Mouse (Mus musculus) G1E (cell line): ENCODE measurements around the gene Cad. TPM values are rescaled to one million over a fixed set of nuclear protein-coding genes. Genes with fewer than 3 reads are reported as not detected.

ENCODE experiments used
- ATAC-seq: 2 replicates; pipeline ENCODE4 v1.8.0; 2016; ENCODE audit warnings: mild to moderate bottlenecking; ENCODE audit not compliant: insufficient number of reproducible peaks, poor library complexity, low FRiP score, severe bottlenecking; ENCODE audit errors: extremely low read depth
- DNase-seq: peaks from one replicate; pipeline ENCODE4 v3.0.0; 2012; ENCODE audit warnings: low spot score
- H3K27me3 ChIP-seq: 2 replicates; pipeline ENCODE4 v1.6.1; 2012; ENCODE audit warnings: mild to moderate bottlenecking, low read length, inconsistent platforms; ENCODE audit not compliant: insufficient read depth
- H3K36me3 ChIP-seq: replicated peaks from 2 replicates; pipeline ENCODE3; 2012; ENCODE audit warnings: mild to moderate bottlenecking, inconsistent platforms
- H3K4me1 ChIP-seq: 2 replicates; pipeline ENCODE4 v1.6.1; 2012; ENCODE audit warnings: low read depth, low read length, inconsistent platforms, mixed read lengths; ENCODE audit not compliant: insufficient read depth
- H3K4me3 ChIP-seq: 2 replicates; pipeline ENCODE4 v1.5.1; 2012; ENCODE audit warnings: low read depth, mild to moderate bottlenecking, inconsistent platforms, low read length, moderate library complexity, mixed read lengths
- H3K9me3 ChIP-seq: replicated peaks from 2 replicates; pipeline ENCODE4 v1.6.1; 2012; ENCODE audit warnings: inconsistent platforms
- CTCF ChIP-seq: IDR thresholded peaks from 2 replicates; pipeline ENCODE4 v1.5.1; 2012; ENCODE audit warnings: low read depth, low read length, inconsistent platforms, mixed read lengths
- GATA1 ChIP-seq: IDR thresholded peaks from 2 replicates; pipeline ENCODE4 v1.6.1; 2012; ENCODE audit warnings: borderline replicate concordance, low read length, inconsistent platforms, mixed read lengths
- GATA2 ChIP-seq: IDR thresholded peaks from 2 replicates; pipeline ENCODE4 v1.6.1; 2012; ENCODE audit warnings: low read depth, low read length, inconsistent platforms, borderline replicate concordance
- POLR2AphosphoS5 ChIP-seq: IDR thresholded peaks from 2 replicates; pipeline ENCODE4 v1.6.1; 2012; ENCODE audit warnings: low read depth, low read length, inconsistent platforms; ENCODE audit not compliant: insufficient replicate concordance
- TAL1 ChIP-seq: conservative IDR thresholded peaks from 2 replicates; pipeline ENCODE4 v1.6.1; 2012; ENCODE audit warnings: low read depth, low read length, inconsistent platforms, mixed read lengths
- polyA plus RNA-seq: library from polyadenylated mRNA; stranded (reverse); fragments of >175 nt; gene quantifications from 2 replicates; pipeline ENCODE4 v1.2.3, GENCODE M21; 2012
- total RNA-seq, 2 experiments: library from RNA; stranded (forward) in 1 of 2; stranded (reverse) in 1 of 2; fragments of 200-1000 nt in 1 of 2; fragments of >200 nt in 1 of 2; fragmentation: Nextera tagmentation in 1 of 2; gene quantifications; 2 replicates each; pipeline ENCODE4 v1.2.3; 2014 to 2017

Gene Cad
- total and polyA plus RNA-seq, 3 experiments = 20.2 to 426 (median 87.7) TPM

GRCm38 (mm10) chr5:31116912-31117311, 62.3 kb downstream of the Cad start:
- no peak for TF ChIP-seq TAL1
- TF ChIP-seq GATA2 = no peak
- TF ChIP-seq GATA1 = no peak
- no peak for TF ChIP-seq POLR2AphosphoS5
- no peak for TF ChIP-seq CTCF
- Histone ChIP-seq H3K4me3 (no peak overlapping the region), H3K4me1 (no peaks in the 10 kb centered on the region), H3K9me3 (no peaks in the 10 kb centered on the region), H3K36me3 (no peaks in the 10 kb centered on the region), H3K27me3 (peaks cover 25% of the 10 kb centered on the region)
- ATAC-seq = no peak
- no peak for DNase-seq

GRCm38 (mm10) chr5:31121111-31121510, 66.5 kb downstream of the Cad start:
- Histone ChIP-seq H3K36me3 (no peaks in the 10 kb centered on the region), H3K4me3 (no peak overlapping the region), H3K4me1 (no peaks in the 10 kb centered on the region), H3K9me3 (no peaks in the 10 kb centered on the region), H3K27me3 (peaks cover 34% of the 10 kb centered on the region)
- DNase-seq = no peak
- no peak for ATAC-seq
- TF ChIP-seq TAL1 (no peak), GATA2 (no peak), CTCF (no peak), GATA1 (no peak), POLR2AphosphoS5 (no peak)

- no peak overlapping the region for H3K4me3 ChIP-seq
- TF ChIP-seq TAL1 (no peak), POLR2AphosphoS5 (no peak), GATA1 (no peak), CTCF (no peak), GATA2 (no peak)
- H3K9me3 ChIP-seq = no peaks in the 10 kb centered on the region
- no peak for ATAC-seq
- no peak for DNase-seq
- peaks cover 22% of the 10 kb centered on the region; the same call in 1 of the 2 replicates for H3K27me3 ChIP-seq
- no peaks in the 10 kb centered on the region for H3K4me1 ChIP-seq
- H3K36me3 ChIP-seq = no peaks in the 10 kb centered on the region
These were observed 68.9 kb downstream of the Cad start for GRCm38 (mm10) chr5:31123481-31123880.

GRCm38 (mm10) chr5:31126050-31126449, 71.5 kb downstream of the Cad start:
- ATAC-seq = no peak
- H3K4me3 ChIP-seq = no peak overlapping the region
- H3K36me3 ChIP-seq = no peaks in the 10 kb centered on the region
- TF ChIP-seq GATA2 (no peak), POLR2AphosphoS5 (no peak), TAL1 (no peak), GATA1 (no peak), CTCF (no peak)
- DNase-seq = no peak
- no peaks in the 10 kb centered on the region for H3K4me1 ChIP-seq
- peaks cover 27% of the 10 kb centered on the region for H3K27me3 ChIP-seq
- no peaks in the 10 kb centered on the region for H3K9me3 ChIP-seq

Other genes with a start within 250 kb of the Cad start
Only the 20 nearest of the 28 such genes appear.
- 31.2 and 48.5 TPM in 2 replicates for gene Agbl5, start 166.1 kb upstream of the Cad start, total RNA-seq (2014; fragmentation: Nextera tagmentation)
- 9.9 and 13.0 TPM in 2 replicates for gene Agbl5, start 166.1 kb upstream of the Cad start, total RNA-seq (2017)
- gene Agbl5, start 166.1 kb upstream of the Cad start, polyA plus RNA-seq = 65.8 and 85.9 TPM in 2 replicates
- gene Ost4, start 147.0 kb upstream of the Cad start, total RNA-seq (2014; fragmentation: Nextera tagmentation) = 309 and 472 TPM in 2 replicates
- gene Ost4, start 147.0 kb upstream of the Cad start, total RNA-seq (2017) = 346 and 348 TPM in 2 replicates
- gene Ost4, start 147.0 kb upstream of the Cad start, polyA plus RNA-seq = 70.6 and 80.1 TPM in 2 replicates
- 0.38 TPM in 1 of 2 replicates, not detected in the other for gene Emilin1, start 141.4 kb upstream of the Cad start, total RNA-seq (2014; fragmentation: Nextera tagmentation)
- 1.0 and 2.6 TPM in 2 replicates for gene Emilin1, start 141.4 kb upstream of the Cad start, total RNA-seq (2017)
- gene Emilin1, start 141.4 kb upstream of the Cad start, polyA plus RNA-seq = 1.2 and 1.3 TPM in 2 replicates
- 22.7 and 29.8 TPM in 2 replicates for gene Khk, start 133.3 kb upstream of the Cad start, total RNA-seq (2014; fragmentation: Nextera tagmentation)
- 43.4 TPM in 2 replicates for gene Khk, start 133.3 kb upstream of the Cad start, total RNA-seq (2017)
- gene Khk, start 133.3 kb upstream of the Cad start, polyA plus RNA-seq = 17.3 and 20.2 TPM in 2 replicates
- gene Cgref1, start 109.2 kb upstream of the Cad start, total RNA-seq (2014; fragmentation: Nextera tagmentation) = not detected in 2 replicates
- 0.33 TPM in 1 of 2 replicates, not detected in the other for gene Cgref1, start 109.2 kb upstream of the Cad start, total RNA-seq (2017)
- gene Cgref1, start 109.2 kb upstream of the Cad start, polyA plus RNA-seq = not detected in 2 replicates
- 50.3 and 82.7 TPM in 2 replicates for gene Preb, start 94.4 kb upstream of the Cad start, total RNA-seq (2014; fragmentation: Nextera tagmentation)
- gene Preb, start 94.4 kb upstream of the Cad start, total RNA-seq (2017) = 35.4 and 42.5 TPM in 2 replicates
- gene Preb, start 94.4 kb upstream of the Cad start, polyA plus RNA-seq = 48.9 and 74.7 TPM in 2 replicates
- not detected in 2 replicates for gene Tcf23, start 86.1 kb upstream of the Cad start, total RNA-seq (2014; fragmentation: Nextera tagmentation)
- 0.12 TPM in 1 of 2 replicates, not detected in the other for gene Tcf23, start 86.1 kb upstream of the Cad start, total RNA-seq (2017)
- gene Tcf23, start 86.1 kb upstream of the Cad start, polyA plus RNA-seq = not detected in 2 replicates
- gene Atraid, start 6.5 kb upstream of the Cad start, total RNA-seq (2014; fragmentation: Nextera tagmentation) = 81.9 and 89.6 TPM in 2 replicates
- gene Atraid, start 6.5 kb upstream of the Cad start, total RNA-seq (2017) = 50.0 and 54.0 TPM in 2 replicates
- 11.6 and 15.6 TPM in 2 replicates for gene Atraid, start 6.5 kb upstream of the Cad start, polyA plus RNA-seq
- gene Slc5a6, start 5.9 kb upstream of the Cad start, total RNA-seq (2014; fragmentation: Nextera tagmentation) = 3.2 and 4.0 TPM in 2 replicates
- gene Slc5a6, start 5.9 kb upstream of the Cad start, total RNA-seq (2017) = 2.2 and 5.2 TPM in 2 replicates
- 9.5 and 11.9 TPM in 2 replicates for gene Slc5a6, start 5.9 kb upstream of the Cad start, polyA plus RNA-seq
- not detected in 2 replicates for gene Dnajc5g, start 51.5 kb downstream of the Cad start, total RNA-seq (2014; fragmentation: Nextera tagmentation)
- not detected in 2 replicates for gene Dnajc5g, start 51.5 kb downstream of the Cad start, total RNA-seq (2017)
- not detected in 2 replicates for gene Dnajc5g, start 51.5 kb downstream of the Cad start, polyA plus RNA-seq
- not detected in 2 replicates for gene Slc30a3, start 53.5 kb downstream of the Cad start, total RNA-seq (2014; fragmentation: Nextera tagmentation)
- 0.05 TPM in 1 of 2 replicates, not detected in the other for gene Slc30a3, start 53.5 kb downstream of the Cad start, total RNA-seq (2017)
- not detected in 2 replicates for gene Slc30a3, start 53.5 kb downstream of the Cad start, polyA plus RNA-seq
- not detected in 2 replicates for gene Trim54, start 61.9 kb downstream of the Cad start, total RNA-seq (2014; fragmentation: Nextera tagmentation)
- not detected in 2 replicates for gene Trim54, start 61.9 kb downstream of the Cad start, total RNA-seq (2017)
- not detected in 2 replicates for gene Trim54, start 61.9 kb downstream of the Cad start, polyA plus RNA-seq
- gene Ucn, start 84.0 kb downstream of the Cad start, total RNA-seq (2014; fragmentation: Nextera tagmentation) = not detected in 2 replicates
- gene Ucn, start 84.0 kb downstream of the Cad start, total RNA-seq (2017) = not detected in 2 replicates
- gene Ucn, start 84.0 kb downstream of the Cad start, polyA plus RNA-seq = not detected in 2 replicates
- gene Mpv17, start 99.5 kb downstream of the Cad start, total RNA-seq (2014; fragmentation: Nextera tagmentation) = 56.6 and 78.2 TPM in 2 replicates
- gene Mpv17, start 99.5 kb downstream of the Cad start, total RNA-seq (2017) = 69.8 and 70.3 TPM in 2 replicates
- gene Mpv17, start 99.5 kb downstream of the Cad start, polyA plus RNA-seq = 27.7 and 31.2 TPM in 2 replicates
- 5.4 and 7.1 TPM in 2 replicates for gene Gm29609, start 125.1 kb downstream of the Cad start, total RNA-seq (2014; fragmentation: Nextera tagmentation)
- gene Gm29609, start 125.1 kb downstream of the Cad start, total RNA-seq (2017) = 2.8 and 4.4 TPM in 2 replicates
- 4.3 and 7.2 TPM in 2 replicates for gene Gm29609, start 125.1 kb downstream of the Cad start, polyA plus RNA-seq
- 161 and 164 TPM in 2 replicates for gene Gtf3c2, start 125.4 kb downstream of the Cad start, total RNA-seq (2014; fragmentation: Nextera tagmentation)
- 51.1 and 65.1 TPM in 2 replicates for gene Gtf3c2, start 125.4 kb downstream of the Cad start, total RNA-seq (2017)
- gene Gtf3c2, start 125.4 kb downstream of the Cad start, polyA plus RNA-seq = 57.0 and 88.3 TPM in 2 replicates
- 35.3 and 42.8 TPM in 2 replicates for gene Snx17, start 138.4 kb downstream of the Cad start, total RNA-seq (2014; fragmentation: Nextera tagmentation)
- 56.5 and 65.1 TPM in 2 replicates for gene Snx17, start 138.4 kb downstream of the Cad start, total RNA-seq (2017)
- 36.0 and 37.0 TPM in 2 replicates for gene Snx17, start 138.4 kb downstream of the Cad start, polyA plus RNA-seq
- 43.3 and 104 TPM in 2 replicates for gene Eif2b4, start 138.7 kb downstream of the Cad start, total RNA-seq (2014; fragmentation: Nextera tagmentation)
- 43.6 and 49.3 TPM in 2 replicates for gene Eif2b4, start 138.7 kb downstream of the Cad start, total RNA-seq (2017)
- 139 and 201 TPM in 2 replicates for gene Eif2b4, start 138.7 kb downstream of the Cad start, polyA plus RNA-seq
- gene Zfp513, start 147.5 kb downstream of the Cad start, total RNA-seq (2014; fragmentation: Nextera tagmentation) = 9.4 and 12.2 TPM in 2 replicates
- 7.0 and 7.6 TPM in 2 replicates for gene Zfp513, start 147.5 kb downstream of the Cad start, total RNA-seq (2017)
- gene Zfp513, start 147.5 kb downstream of the Cad start, polyA plus RNA-seq = 35.7 and 48.2 TPM in 2 replicates
- 168 and 173 TPM in 2 replicates for gene Ppm1g, start 165.9 kb downstream of the Cad start, total RNA-seq (2014; fragmentation: Nextera tagmentation)
- 158 and 176 TPM in 2 replicates for gene Ppm1g, start 165.9 kb downstream of the Cad start, total RNA-seq (2017)
- 297 and 362 TPM in 2 replicates for gene Ppm1g, start 165.9 kb downstream of the Cad start, polyA plus RNA-seq